ENCODE assay signal across 8 mouse cellular contexts in the genomic region with DNA sequence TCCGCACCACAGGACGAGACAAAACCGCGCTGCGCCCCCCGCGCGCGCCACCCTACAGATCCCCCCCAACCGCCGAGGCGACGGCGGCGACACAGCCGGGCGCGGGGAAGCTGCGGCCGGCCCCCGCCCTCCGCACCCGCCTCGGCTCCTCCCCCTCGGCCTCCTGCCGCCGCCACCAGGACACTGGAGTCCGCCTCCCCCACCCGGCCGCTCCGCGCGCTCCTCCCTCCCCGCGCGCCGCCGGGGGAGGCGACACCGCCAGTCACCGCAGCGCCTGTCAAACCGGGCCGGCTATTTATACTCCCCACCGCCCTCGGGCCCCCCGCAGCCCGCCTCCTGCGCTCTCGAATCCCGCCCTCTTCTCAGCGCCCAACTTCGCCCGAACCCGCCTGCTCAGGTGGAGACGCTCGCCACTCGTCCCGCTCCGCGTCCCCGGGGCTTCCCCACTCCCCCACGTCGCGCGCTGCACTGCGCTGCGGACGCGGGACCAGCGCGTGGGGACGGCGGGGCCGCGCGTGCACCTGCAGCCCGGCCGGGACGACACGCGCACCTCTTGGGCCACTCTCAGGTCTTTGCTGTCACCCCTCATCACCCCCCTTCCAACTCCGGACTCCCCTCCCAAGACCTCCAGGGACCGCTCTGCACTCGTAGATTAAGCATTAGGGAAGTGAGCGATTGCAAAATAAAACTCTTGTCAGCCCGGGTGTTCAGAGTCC. TPM values are rescaled to one million over a fixed set of nuclear protein-coding genes. Genes with fewer than 3 reads are reported as not detected.
DNase-seq lines count a peak whose midpoint lies in the region; ATAC-seq and TF ChIP-seq lines count a peak whose summit lies in the region.

Elf2 (minus strand) TSS at position 112 of the 716 bp plus-strand sequence.

- peaks cover 39% of the 10 kb centered on the region for H3K27me3 ChIP-seq in E14TG2a.4 (ENCODE audit: insufficient read depth, low read length)
- no peaks in the 10 kb centered on the region for H3K27me3 ChIP-seq in forebrain, embryonic 13.5 days
- no peaks in the 10 kb centered on the region for H3K27me3 ChIP-seq in heart, postnatal 0 days (ENCODE audit: control insufficient read depth, insufficient read depth, low read length)
- no peaks in the 10 kb centered on the region for H3K27me3 ChIP-seq in liver, postnatal 0 days (ENCODE audit: insufficient read depth, low read length)
- no peaks in the 10 kb centered on the region for H3K27me3 ChIP-seq in neural tube, embryonic 13.5 days
- no peaks in the 10 kb centered on the region for H3K27me3 ChIP-seq in testis, adult 2 months (ENCODE audit: control insufficient read depth, insufficient read depth, low read length)

- H3K9ac ChIP-seq in forebrain, embryonic 13.5 days, result peak within 1 kb of the TSS; percentile 98
- peak within 1 kb of the TSS; percentile 96 for H3K9ac ChIP-seq in heart, postnatal 0 days (replicated peaks; ENCODE audit: low read depth, low read length)
- H3K9ac ChIP-seq in liver, postnatal 0 days (replicated peaks), result peak within 1 kb of the TSS; percentile 84
- H3K9ac ChIP-seq in neural tube, embryonic 13.5 days, result peak within 1 kb of the TSS; percentile 89

- H3K36me3 ChIP-seq in E14TG2a.4 (ENCODE audit: insufficient read depth, low read length), result no peaks in the 10 kb centered on the region
- H3K36me3 ChIP-seq in forebrain, embryonic 13.5 days (ENCODE audit: poor library complexity, severe bottlenecking), result no peaks in the 10 kb centered on the region
- H3K36me3 ChIP-seq in heart, postnatal 0 days (replicated peaks; ENCODE audit: control insufficient read depth, insufficient read depth, low read length), result no peaks in the 10 kb centered on the region
- H3K36me3 ChIP-seq in liver, postnatal 0 days (replicated peaks; ENCODE audit: insufficient read depth, low read length), result no peaks in the 10 kb centered on the region
- H3K36me3 ChIP-seq in neural tube, embryonic 13.5 days, result no peaks in the 10 kb centered on the region
- no peaks in the 10 kb centered on the region for H3K36me3 ChIP-seq in testis, adult 2 months (ENCODE audit: control insufficient read depth, insufficient read depth, low read length)

- peak within 1 kb of the TSS; percentile 97 for H3K4me3 ChIP-seq in E14TG2a.4 (replicated peaks; ENCODE audit: low read length)
- peak within 1 kb of the TSS; percentile 93 for H3K4me3 ChIP-seq in forebrain, embryonic 13.5 days
- peak within 1 kb of the TSS; percentile 99 for H3K4me3 ChIP-seq in heart, postnatal 0 days (ENCODE audit: low read depth, low read length)
- H3K4me3 ChIP-seq in liver, postnatal 0 days (ENCODE audit: low read depth, low read length), result peak within 1 kb of the TSS; percentile 95
- H3K4me3 ChIP-seq in neural tube, embryonic 13.5 days, result peak within 1 kb of the TSS; percentile 87
- peak within 1 kb of the TSS; percentile 83 for H3K4me3 ChIP-seq in testis, adult 2 months (ENCODE audit: control insufficient read depth, low read depth, low read length)

- H3K27ac ChIP-seq in forebrain, embryonic 13.5 days, result peak within 1 kb of the TSS; percentile 100
- H3K27ac ChIP-seq in heart, postnatal 0 days (ENCODE audit: low read depth), result peak within 1 kb of the TSS; percentile 99
- H3K27ac ChIP-seq in liver, postnatal 0 days (ENCODE audit: low read depth), result peak within 1 kb of the TSS; percentile 99
- peak within 1 kb of the TSS; percentile 100 for H3K27ac ChIP-seq in neural tube, embryonic 13.5 days (replicated peaks)
- H3K27ac ChIP-seq in testis, adult 2 months (ENCODE audit: control insufficient read depth, insufficient read depth, low read depth, low read length), result peak within 1 kb of the TSS; percentile 96

- under 1% methylated on average over 50 of the region's 87 CpGs for WGBS in forebrain, embryonic 13.5 days
- WGBS in heart, postnatal 0 days, result under 1% methylated on average over 51 of the region's 87 CpGs
- 1% methylated on average over 71 of the region's 87 CpGs for WGBS in liver, postnatal 0 days (ENCODE audit: insufficient replicate concordance)
- 2% methylated on average over 71 of the region's 87 CpGs for WGBS in neural tube, embryonic 13.5 days

- TF ChIP-seq EP300 in heart, postnatal 0 days (IDR thresholded peaks at IDR 0.05; ENCODE audit: low read depth), result peak; percentile 50; the same call in 1 of the 2 replicates
- TF ChIP-seq EP300 in liver, postnatal 0 days (IDR thresholded peaks at IDR 0.05; ENCODE audit: low read depth), result no peak

- no peaks in the 10 kb centered on the region for H3K9me3 ChIP-seq in E14TG2a.4 (ENCODE audit: low read length)
- H3K9me3 ChIP-seq in forebrain, embryonic 13.5 days (replicated peaks), result no peaks in the 10 kb centered on the region
- no peaks in the 10 kb centered on the region for H3K9me3 ChIP-seq in heart, postnatal 0 days (replicated peaks; ENCODE audit: control insufficient read depth, low read length)
- peaks cover 3% of the 10 kb centered on the region; the same call in 1 of the 2 replicates for H3K9me3 ChIP-seq in liver, postnatal 0 days (ENCODE audit: low read length)
- no peaks in the 10 kb centered on the region for H3K9me3 ChIP-seq in neural tube, embryonic 13.5 days

- peak; percentile 84 for ATAC-seq in forebrain, embryonic 13.5 days
- peak; percentile 84 for ATAC-seq in heart, postnatal 0 days (ENCODE audit: insufficient read depth, low read depth)
- ATAC-seq in liver, postnatal 0 days, result peak; percentile 82
- peak; percentile 80 for ATAC-seq in neural tube, embryonic 13.5 days (ENCODE audit: low read depth)

- peaks cover 15% of the 10 kb centered on the region for H3K4me1 ChIP-seq in E14TG2a.4 (replicated peaks; ENCODE audit: low read depth, low read length)
- peaks cover 22% of the 10 kb centered on the region for H3K4me1 ChIP-seq in forebrain, embryonic 13.5 days
- H3K4me1 ChIP-seq in heart, postnatal 0 days (ENCODE audit: control insufficient read depth, insufficient read depth), result peaks cover 6% of the 10 kb centered on the region
- peaks cover 10% of the 10 kb centered on the region; the same call in 1 of the 2 replicates for H3K4me1 ChIP-seq in liver, postnatal 0 days (ENCODE audit: insufficient read depth)
- peaks cover 14% of the 10 kb centered on the region for H3K4me1 ChIP-seq in neural tube, embryonic 13.5 days (replicated peaks)
- peaks cover 11% of the 10 kb centered on the region for H3K4me1 ChIP-seq in testis, adult 2 months (ENCODE audit: control insufficient read depth, insufficient read depth, low read length)

- peak within 1 kb of the TSS; percentile 82 for H3K4me2 ChIP-seq in forebrain, embryonic 13.5 days
- H3K4me2 ChIP-seq in heart, postnatal 0 days (ENCODE audit: low read depth, low read length), result peak within 1 kb of the TSS; percentile 82
- H3K4me2 ChIP-seq in liver, postnatal 0 days (ENCODE audit: low read depth, low read length), result peak within 1 kb of the TSS; percentile 100
- H3K4me2 ChIP-seq in neural tube, embryonic 13.5 days, result peak within 1 kb of the TSS; percentile 80

- no peak for TF ChIP-seq POLR2A in testis, adult 2 months (IDR thresholded peaks at IDR 0.05; ENCODE audit: control insufficient read depth, low read depth, low read length)

- peak; percentile 92 for DNase-seq in c-Kit-positive CD71-positive TER-119-positive erythroid progenitor cells, embryonic 14.5 days (ENCODE audit: low spot score)
- peak; percentile 89 for DNase-seq in heart, postnatal 0 days (ENCODE audit: low spot score)
- peak; percentile 87 to 92 for DNase-seq in kidney, postnatal 4 days
- peak; percentile 93 for DNase-seq in liver, postnatal 0 days

- no peak for TF ChIP-seq CTCF in E14TG2a.4 (conservative IDR thresholded peaks at IDR 0.05; ENCODE audit: low read length)
- TF ChIP-seq CTCF in heart, postnatal 0 days (IDR thresholded peaks at IDR 0.05; ENCODE audit: low read depth), result no peak
- TF ChIP-seq CTCF in liver, postnatal 0 days (IDR thresholded peaks at IDR 0.05; ENCODE audit: low read depth), result peak; percentile 18; the same call in 1 of the 2 replicates
- TF ChIP-seq CTCF in testis, adult 2 months (IDR thresholded peaks at IDR 0.05; ENCODE audit: control insufficient read depth, insufficient read depth, insufficient replicate concordance, low read depth, low read length), result no peak

RNA-seq across cellular contexts. Expression of gene Elf2, which starts in this region (rescaled TPM):
- 55.9 and 60.1 TPM in 2 replicates for polyA plus RNA-seq in forebrain, embryonic 13.5 days (2015; fragmentation: Nextera tagmentation; extraction: Ambion mirVana)
- 84.0 and 104 TPM in 2 replicates for total RNA-seq in heart, postnatal 0 days (2014; rRNA removed; ENCODE audit: low replicate concordance)
- polyA plus RNA-seq in heart, postnatal 0 days (2015; fragmentation: Nextera tagmentation; extraction: Ambion mirVana), result 40.7 and 46.5 TPM in 2 replicates
- 19.6 and 22.1 TPM in 2 replicates for polyA plus RNA-seq in liver, postnatal 0 days (2015; fragmentation: Nextera tagmentation; extraction: Ambion mirVana)
- 39.1 and 46.4 TPM in 2 replicates for polyA plus RNA-seq in neural tube, embryonic 13.5 days (2015; fragmentation: Nextera tagmentation; extraction: Ambion mirVana)
- polyA plus RNA-seq in testis, adult 2 months (2012; rRNA removed), result 83.2 and 87.8 TPM in 2 replicates

Comparison
In these comparisons a context has a peak if more than half of its experiments do, and no peak if none do; other contexts are left out.
1. Peak in every context shown above with its lines: DNase-seq, ATAC-seq, H3K4me3 ChIP-seq and H3K27ac ChIP-seq.